15 mouse cellular contexts compared by ENCODE assay signal in genomic region chr8:125961790-125962189, GRCm38 (mm10). TPM values are rescaled to one million over a fixed set of nuclear protein-coding genes. Genes with fewer than 3 reads are reported as not detected.
"Had no signal": no experiment of that assay in that cellular context is flagged by ENCODE, and none has a peak within 500 bp of the region (broad histone marks: within the 10 kb centered on the region; RNA-seq: fewer than 3 reads in every experiment).

No protein-coding gene starts in this region.

- H3K4me2 ChIP-seq: limb, embryonic 13.5 days; midbrain, embryonic 15.5 days; stomach, embryonic 15.5 days had no signal

- ATAC-seq: inflammation-experienced regulatory T-cells, adult 6 months; intestine, postnatal 0 days; midbrain, embryonic 15.5 days had no signal

- H3K27ac ChIP-seq: limb, embryonic 13.5 days; liver, embryonic 14.5 days; midbrain, embryonic 15.5 days; stomach, embryonic 15.5 days had no signal

- DNase-seq: kidney, adult 8-10 months; kidney, postnatal 25 days; left cerebral cortex, postnatal 4 days; lung, adult 18-20 months; right cerebral cortex, postnatal 4 days; spleen, adult 18-20 months; thymus, adult 2 months; thymus, postnatal 25 days had no signal

- H3K9ac ChIP-seq: limb, embryonic 13.5 days; liver, embryonic 14.5 days; midbrain, embryonic 15.5 days; stomach, embryonic 15.5 days had no signal

- H3K9me3 ChIP-seq: midbrain, embryonic 15.5 days; stomach, embryonic 15.5 days had no signal

- H3K36me3 ChIP-seq: limb, embryonic 13.5 days; midbrain, embryonic 15.5 days; stomach, embryonic 15.5 days had no signal

- H3K4me3 ChIP-seq: limb, embryonic 13.5 days; midbrain, embryonic 15.5 days; stomach, embryonic 15.5 days had no signal

- H3K27me3 ChIP-seq: midbrain, embryonic 15.5 days; stomach, embryonic 15.5 days had no signal

RNA-seq across cellular contexts. Expression of gene Kcnk1, which starts 33.2 kb away (rescaled TPM):
- polyA plus RNA-seq: inflammation-experienced regulatory T-cells, adult 6 months had no signal

RNA-seq across cellular contexts. Expression of gene Map3k21, which starts 51.5 kb away (rescaled TPM):
- total RNA-seq: megakaryocyte-erythroid progenitor cell, adult 5-6 weeks had no signal
- polyA plus RNA-seq: inflammation-experienced regulatory T-cells, adult 6 months had no signal
